Mouse (Mus musculus) myocyte (in vitro differentiated cells): ENCODE measurements around the gene 5730596B20Rik. TPM values are rescaled to one million over a fixed set of nuclear protein-coding genes. Genes with fewer than 3 reads are reported as not detected.

Source experiments
- H3K27me3 ChIP-seq: one replicate; pipeline ENCODE4 v1.6.1; 2011; ENCODE audit not compliant: control insufficient read depth, insufficient read depth, insufficient read length
- H3K36me3 ChIP-seq: one replicate; pipeline ENCODE4 v1.6.1; 2011; ENCODE audit not compliant: control insufficient read depth, insufficient read depth
- H3K4me2 ChIP-seq: one replicate; pipeline ENCODE4 v1.6.1; 2011; ENCODE audit warnings: low read depth, control low read depth
- H3K4me3 ChIP-seq: one replicate; pipeline ENCODE4 v1.5.1; 2011; ENCODE audit warnings: mild to moderate bottlenecking, control low read depth, moderate library complexity
- H3K79me2 ChIP-seq: one replicate; pipeline ENCODE4 v1.6.1; 2011; ENCODE audit not compliant: control insufficient read depth, insufficient read depth
- H3ac ChIP-seq: one replicate; pipeline ENCODE4 v1.6.1; 2011; ENCODE audit not compliant: control insufficient read depth, insufficient read length
- CEBPB ChIP-seq: IDR thresholded peaks from 2 replicates; pipeline ENCODE4 v1.6.1; 2011; ENCODE audit warnings: mild to moderate bottlenecking, moderate library complexity; ENCODE audit not compliant: poor library complexity, insufficient read depth, severe bottlenecking
- E2F4 ChIP-seq: IDR thresholded peaks from one replicate; pipeline ENCODE4 v1.6.1; 2011; ENCODE audit warnings: mild to moderate bottlenecking, control low read depth, moderate library complexity; ENCODE audit not compliant: insufficient read depth
- MAX ChIP-seq: IDR thresholded peaks from one replicate; pipeline ENCODE4 v1.6.1; 2011; ENCODE audit warnings: low read depth, mild to moderate bottlenecking, control low read depth
- MYOD1 ChIP-seq, 3 experiments: IDR thresholded peaks; one replicate each; pipeline ENCODE4 v1.6.1; 2011; ENCODE audit warnings: control low read depth in 2 of 3, low read depth in 2 of 3, mild to moderate bottlenecking in 2 of 3, moderate library complexity in 1 of 3; ENCODE audit not compliant: insufficient read length in 2 of 3, control insufficient read depth in 1 of 3
- MYOG ChIP-seq, 3 experiments: IDR thresholded peaks; one replicate each; pipeline ENCODE4 v1.6.1; 2011; ENCODE audit warnings: control low read depth in 2 of 3, low read depth in 2 of 3, mild to moderate bottlenecking in 2 of 3; ENCODE audit not compliant: insufficient read length in 2 of 3, control insufficient read depth in 1 of 3, insufficient read depth in 1 of 3
- POLR2A ChIP-seq: IDR thresholded peaks from one replicate; pipeline ENCODE4 v1.6.1; 2011; ENCODE audit warnings: low read depth, mild to moderate bottlenecking, control low read depth, moderate library complexity; ENCODE audit not compliant: insufficient read length
- POLR2AphosphoS2 ChIP-seq: IDR thresholded peaks from one replicate; pipeline ENCODE4 v1.6.1; 2011; ENCODE audit warnings: low read depth, control low read depth; ENCODE audit not compliant: insufficient read length
- REST ChIP-seq: IDR thresholded peaks from one replicate; pipeline ENCODE4 v1.6.1; 2011; ENCODE audit warnings: mild to moderate bottlenecking, control low read depth, moderate library complexity; ENCODE audit not compliant: insufficient read depth, insufficient read length
- SRF ChIP-seq: IDR thresholded peaks from one replicate; pipeline ENCODE4 v1.6.1; 2011; ENCODE audit warnings: low read depth; ENCODE audit not compliant: control insufficient read depth, insufficient read length
- TCF12 ChIP-seq: IDR thresholded peaks from one replicate; pipeline ENCODE4 v1.6.1; 2011; ENCODE audit warnings: mild to moderate bottlenecking, control low read depth; ENCODE audit not compliant: poor library complexity, insufficient read depth, severe bottlenecking
- TCF3 ChIP-seq: IDR thresholded peaks from one replicate; pipeline ENCODE4 v1.6.1; 2011; ENCODE audit warnings: low read depth, control low read depth; ENCODE audit not compliant: insufficient read length
- USF1 ChIP-seq: IDR thresholded peaks from one replicate; pipeline ENCODE4 v1.6.1; 2011; ENCODE audit warnings: low read depth, mild to moderate bottlenecking, control low read depth, moderate library complexity
- polyA plus RNA-seq: library from polyadenylated mRNA; unstranded; fragments of >200 nt; fragmentation: generic; extraction: Trizol; gene quantifications from one replicate; pipeline ENCODE4 v1.2.1, GENCODE M21; 2012; ENCODE audit warnings: missing spikeins

The 5730596B20Rik gene
- polyA plus RNA-seq, 1 experiment, result 0.11 TPM

DNA sequence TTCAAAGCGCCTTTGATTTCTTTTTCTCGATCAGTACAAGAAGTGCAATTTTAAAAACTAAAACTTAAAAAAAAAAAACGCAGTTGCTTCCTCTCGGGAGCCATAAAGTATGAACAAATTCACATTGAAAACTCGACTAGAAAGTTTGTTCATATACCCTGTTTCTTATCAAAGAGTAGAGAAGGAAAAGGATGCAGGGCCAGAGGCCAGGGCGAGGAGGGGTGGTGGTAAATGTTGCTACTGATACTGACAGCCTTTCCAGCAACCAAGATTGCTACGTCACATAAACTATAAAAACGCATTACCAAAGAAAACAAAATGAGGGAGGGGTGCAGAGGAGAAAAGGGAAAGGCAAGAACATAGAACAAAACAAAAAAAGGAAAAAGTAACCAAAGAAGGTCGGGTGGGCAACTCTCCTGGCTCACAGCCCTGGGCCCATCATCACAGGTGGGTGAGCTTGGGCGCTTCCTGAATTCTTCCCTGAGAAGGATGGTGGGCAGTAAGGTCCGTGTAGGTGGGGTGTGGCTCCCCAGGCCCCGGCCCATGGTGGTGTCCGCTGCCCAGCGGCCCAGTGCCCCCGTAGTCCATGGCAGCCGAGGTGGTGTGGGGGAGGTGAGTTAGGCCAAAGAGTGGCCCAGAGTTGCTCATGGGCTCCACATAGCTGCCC, 7.7 kb upstream of the 5730596B20Rik start:
- Histone ChIP-seq H3K4me2 (no peak overlapping the region), H3K79me2 (no peaks in the 10 kb centered on the region), H3ac (no peak overlapping the region), H3K4me3 (no peak overlapping the region), H3K27me3 (no peaks in the 10 kb centered on the region), H3K36me3 (no peaks in the 10 kb centered on the region)
- no peak for TF ChIP-seq POLR2AphosphoS2
- no peak for TF ChIP-seq MYOD1 (IDR thresholded peaks at IDR 0.05; ENCODE audit: control insufficient read depth in 1 of 3, insufficient read length in 2 of 3, low read depth in 2 of 3)
- TF ChIP-seq E2F4, result no peak
- no peak for TF ChIP-seq POLR2A
- peak in 1 of 3 experiments; percentile 3 for TF ChIP-seq MYOG (IDR thresholded peaks at IDR 0.05; ENCODE audit: control insufficient read depth in 1 of 3, insufficient read depth in 1 of 3, insufficient read length in 2 of 3, low read depth in 2 of 3)

DNA sequence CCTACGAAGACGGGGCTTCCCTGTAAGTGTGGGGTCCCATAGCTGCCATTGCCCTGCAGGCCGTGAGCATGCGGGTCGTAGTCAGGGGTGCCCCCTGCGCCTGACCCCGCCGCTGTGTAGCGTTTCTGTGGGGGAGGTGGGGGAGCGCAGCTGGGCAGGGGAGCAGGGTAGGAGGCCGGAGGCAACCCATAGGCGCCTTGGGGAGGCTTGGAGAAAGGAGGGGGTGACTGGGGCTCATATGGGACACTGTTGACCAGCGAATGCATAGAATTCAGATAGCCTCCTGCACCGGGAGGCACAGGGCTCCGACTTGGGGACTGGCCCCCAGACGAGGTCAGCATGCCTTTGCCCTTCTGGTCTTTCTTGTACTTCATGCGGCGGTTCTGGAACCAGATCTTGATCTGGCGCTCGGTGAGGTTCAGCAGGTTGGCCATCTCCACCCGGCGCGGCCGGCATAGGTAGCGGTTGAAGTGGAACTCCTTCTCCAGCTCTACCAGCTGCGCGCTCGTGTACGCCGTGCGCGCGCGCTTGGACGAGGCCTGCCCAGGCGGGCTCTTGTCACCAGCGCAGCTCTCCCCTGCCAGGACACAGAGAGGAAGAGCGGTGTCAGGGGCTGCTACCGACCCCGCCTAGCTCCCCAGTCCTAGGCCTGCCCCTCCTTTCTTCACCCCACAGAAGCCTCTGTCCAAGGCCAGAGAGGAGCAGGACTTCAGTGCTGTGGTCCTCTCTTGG, 7.0 kb upstream of the 5730596B20Rik start:
- no peak overlapping the region for H3K4me3 ChIP-seq
- H3K36me3 ChIP-seq, result no peaks in the 10 kb centered on the region
- no peak for TF ChIP-seq POLR2A
- TF ChIP-seq POLR2AphosphoS2, result no peak
- no peak for TF ChIP-seq MAX
- TF ChIP-seq MYOG (IDR thresholded peaks at IDR 0.05; ENCODE audit: control insufficient read depth in 1 of 3, insufficient read depth in 1 of 3, insufficient read length in 2 of 3, low read depth in 2 of 3), result no peak
- TF ChIP-seq TCF12, result no peak
- no peak for TF ChIP-seq E2F4
- TF ChIP-seq REST, result no peak
- H3ac ChIP-seq, result no peak overlapping the region
- no peaks in the 10 kb centered on the region for H3K79me2 ChIP-seq
- no peaks in the 10 kb centered on the region for H3K27me3 ChIP-seq
- H3K4me2 ChIP-seq, result no peak overlapping the region

DNA sequence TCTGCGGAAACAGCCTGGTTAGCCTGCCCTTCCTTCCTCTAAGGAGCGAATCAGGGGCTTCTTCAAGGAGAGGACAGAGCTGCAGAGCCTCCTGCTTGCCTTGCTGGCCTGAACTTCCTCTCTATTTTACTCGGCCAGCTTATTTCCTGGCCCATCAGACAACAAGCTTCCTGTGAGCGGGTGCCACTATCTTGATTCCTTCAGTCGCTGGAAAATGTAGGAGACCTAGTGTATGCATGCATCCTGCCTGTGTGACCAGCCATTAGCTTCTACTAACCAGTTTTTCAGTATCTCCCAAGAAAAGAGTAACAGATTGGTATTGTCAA, 6.4 kb upstream of the 5730596B20Rik start:
- Histone ChIP-seq H3K4me3 (no peak overlapping the region), H3K27me3 (no peaks in the 10 kb centered on the region), H3K4me2 (no peak overlapping the region), H3ac (no peak overlapping the region), H3K36me3 (no peaks in the 10 kb centered on the region), H3K79me2 (no peaks in the 10 kb centered on the region)
- TF ChIP-seq MYOD1 (IDR thresholded peaks at IDR 0.05; ENCODE audit: control insufficient read depth in 1 of 3, insufficient read length in 2 of 3, low read depth in 2 of 3), result no peak
- TF ChIP-seq REST, result no peak
- TF ChIP-seq CEBPB, result no peak
- TF ChIP-seq TCF3, result no peak
- TF ChIP-seq TCF12, result no peak
- no peak for TF ChIP-seq E2F4
- no peak for TF ChIP-seq SRF
- TF ChIP-seq MYOG (IDR thresholded peaks at IDR 0.05; ENCODE audit: control insufficient read depth in 1 of 3, insufficient read depth in 1 of 3, insufficient read length in 2 of 3, low read depth in 2 of 3), result no peak
- TF ChIP-seq USF1, result no peak
- no peak for TF ChIP-seq POLR2A
- TF ChIP-seq POLR2AphosphoS2, result no peak
- TF ChIP-seq MAX, result no peak

DNA sequence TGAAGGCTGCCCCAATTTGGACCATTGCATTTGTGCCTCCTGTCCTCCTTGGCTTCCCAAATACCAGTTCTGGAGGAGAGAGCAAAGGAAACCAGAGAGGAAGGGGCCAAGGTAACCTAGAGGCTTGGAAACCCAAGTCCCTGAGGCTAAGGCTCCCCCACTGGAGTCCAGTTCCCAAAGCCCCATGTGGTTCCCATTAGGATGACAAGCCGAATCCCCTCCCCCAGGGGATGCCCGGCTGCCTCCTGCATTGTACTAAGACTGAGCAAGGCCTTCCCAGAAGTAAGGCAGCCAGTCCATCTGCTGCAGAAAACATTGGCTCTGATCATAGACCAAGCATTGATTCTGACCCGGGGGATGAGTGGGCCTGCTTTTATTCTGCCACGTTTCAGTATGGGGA, 6.0 kb upstream of the 5730596B20Rik start:
- Histone ChIP-seq H3K36me3 (no peaks in the 10 kb centered on the region), H3K27me3 (no peaks in the 10 kb centered on the region), H3ac (no peak overlapping the region), H3K4me2 (no peak overlapping the region), H3K4me3 (no peak overlapping the region), H3K79me2 (no peaks in the 10 kb centered on the region)
- TF ChIP-seq POLR2A, result no peak
- no peak for TF ChIP-seq TCF3
- no peak for TF ChIP-seq POLR2AphosphoS2
- no peak for TF ChIP-seq USF1
- no peak for TF ChIP-seq REST
- no peak for TF ChIP-seq MYOD1 (IDR thresholded peaks at IDR 0.05; ENCODE audit: control insufficient read depth in 1 of 3, insufficient read length in 2 of 3, low read depth in 2 of 3)
- no peak for TF ChIP-seq TCF12
- no peak for TF ChIP-seq MAX
- no peak for TF ChIP-seq SRF
- no peak for TF ChIP-seq MYOG (IDR thresholded peaks at IDR 0.05; ENCODE audit: control insufficient read depth in 1 of 3, insufficient read depth in 1 of 3, insufficient read length in 2 of 3, low read depth in 2 of 3)

DNA sequence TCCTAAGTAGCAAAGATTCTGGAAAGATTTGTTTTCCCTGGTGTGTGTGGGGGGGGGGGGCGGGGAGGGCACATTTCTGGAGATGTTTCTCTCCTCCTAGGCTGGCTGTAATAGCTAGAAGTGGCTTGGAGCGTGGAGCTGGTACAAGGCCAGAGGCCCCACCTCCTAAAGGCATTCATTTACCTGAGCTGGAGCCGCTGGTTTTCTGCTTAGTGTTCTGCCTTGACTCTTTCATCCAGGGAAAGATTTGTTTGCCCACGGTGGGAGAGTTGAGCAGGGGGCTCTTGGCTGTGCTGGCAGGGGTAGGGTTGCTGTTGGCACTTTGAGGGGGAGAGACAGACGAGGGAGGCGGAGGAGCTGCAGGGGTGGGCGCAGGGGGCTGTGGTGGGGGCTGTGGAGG, 5.4 kb upstream of the 5730596B20Rik start:
- no peak overlapping the region for H3K4me3 ChIP-seq

More for the DNA sequence above, 5.4 kb upstream of the 5730596B20Rik start:
- no peaks in the 10 kb centered on the region for H3K36me3 ChIP-seq
- H3K4me2 ChIP-seq, result no peak overlapping the region
- H3ac ChIP-seq, result no peak overlapping the region
- no peaks in the 10 kb centered on the region for H3K27me3 ChIP-seq
- H3K79me2 ChIP-seq, result no peaks in the 10 kb centered on the region
- TF ChIP-seq CEBPB (no peak), REST (no peak), USF1 (no peak), MYOD1 (IDR thresholded peaks at IDR 0.05; ENCODE audit: control insufficient read depth in 1 of 3, insufficient read length in 2 of 3, low read depth in 2 of 3) (no peak), POLR2A (no peak), MYOG (IDR thresholded peaks at IDR 0.05; ENCODE audit: control insufficient read depth in 1 of 3, insufficient read depth in 1 of 3, insufficient read length in 2 of 3, low read depth in 2 of 3) (no peak), MAX (no peak), POLR2AphosphoS2 (no peak), TCF12 (no peak), E2F4 (no peak), SRF (no peak), TCF3 (no peak)
